In the genomic region with DNA sequence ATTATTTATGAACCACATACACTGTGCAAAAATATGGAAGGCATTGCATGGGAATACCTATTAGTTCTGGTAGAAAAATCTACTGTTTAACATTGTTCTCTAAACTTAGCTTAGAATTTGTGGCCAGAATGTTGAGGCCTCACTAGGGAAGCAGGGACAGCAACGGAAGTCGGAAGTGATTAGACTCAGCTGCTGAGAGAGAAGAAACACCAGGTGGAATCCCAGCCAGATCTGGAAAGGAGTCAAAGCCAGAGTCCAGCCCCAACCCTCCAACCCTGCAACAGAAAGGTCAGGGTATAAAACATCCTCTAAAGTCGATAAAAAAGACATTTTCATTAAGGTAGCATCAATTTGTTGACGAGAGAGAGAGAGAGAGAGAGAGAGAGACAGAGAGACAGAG, we compare ENCODE assay signal across 22 mouse cellular contexts.
DNase-seq lines count a peak whose midpoint lies in the region; ATAC-seq and TF ChIP-seq lines count a peak whose summit lies in the region.
"Had no signal": no experiment of that assay in that cellular context is flagged by ENCODE, and none has a peak within 500 bp of the region (broad histone marks: within the 10 kb centered on the region; RNA-seq: fewer than 3 reads in every experiment).

No protein-coding gene starts in this region.

- no peak for TF ChIP-seq CTCF in hindbrain, postnatal 0 days (IDR thresholded peaks at IDR 0.05; ENCODE audit: low read depth)
- TF ChIP-seq CTCF in stomach, postnatal 0 days (IDR thresholded peaks at IDR 0.05; ENCODE audit: low read depth) = no peak

- no peaks in the 10 kb centered on the region for H3K27me3 ChIP-seq in hindbrain, postnatal 0 days (ENCODE audit: insufficient read depth, low read length)
- H3K27me3 ChIP-seq in hindbrain, embryonic 10.5 days (ENCODE audit: insufficient read depth, poor library complexity, severe bottlenecking) = no peaks in the 10 kb centered on the region
- no peaks in the 10 kb centered on the region for H3K27me3 ChIP-seq in stomach, embryonic 14.5 days (ENCODE audit: control insufficient read depth, insufficient read depth, low read length)
- no peaks in the 10 kb centered on the region for H3K27me3 ChIP-seq in stomach, postnatal 0 days (ENCODE audit: control insufficient read depth, insufficient read depth, low read length)
- H3K27me3 ChIP-seq in stomach, embryonic 16.5 days (ENCODE audit: control insufficient read depth, insufficient read depth, low read length) = no peaks in the 10 kb centered on the region
- H3K27me3 ChIP-seq: forebrain, embryonic 15.5 days; limb, embryonic 15.5 days; liver, embryonic 15.5 days; stomach, embryonic 15.5 days had no signal

- no peak overlapping the region for H3K4me2 ChIP-seq in hindbrain, postnatal 0 days (ENCODE audit: low read depth, low read length)
- H3K4me2 ChIP-seq in stomach, embryonic 14.5 days (replicated peaks; ENCODE audit: low read depth, low read length) = no peak overlapping the region
- no peak overlapping the region for H3K4me2 ChIP-seq in stomach, postnatal 0 days (replicated peaks; ENCODE audit: low read depth)
- H3K4me2 ChIP-seq in stomach, embryonic 16.5 days (ENCODE audit: low read depth, low read length) = no peak overlapping the region
- H3K4me2 ChIP-seq: embryonic facial prominence, embryonic 13.5 days; forebrain, embryonic 15.5 days; heart, embryonic 11.5 days; limb, embryonic 15.5 days; liver, embryonic 15.5 days; stomach, embryonic 15.5 days had no signal

- no peaks in the 10 kb centered on the region for H3K36me3 ChIP-seq in hindbrain, postnatal 0 days (ENCODE audit: insufficient read depth, low read length)
- H3K36me3 ChIP-seq in hindbrain, embryonic 10.5 days = no peaks in the 10 kb centered on the region
- no peaks in the 10 kb centered on the region for H3K36me3 ChIP-seq in stomach, embryonic 14.5 days (ENCODE audit: control insufficient read depth, insufficient read depth, low read length)
- H3K36me3 ChIP-seq in stomach, postnatal 0 days (ENCODE audit: control insufficient read depth, insufficient read depth, low read length) = no peaks in the 10 kb centered on the region
- no peaks in the 10 kb centered on the region for H3K36me3 ChIP-seq in stomach, embryonic 16.5 days (ENCODE audit: control insufficient read depth, insufficient read depth, low read length)
- H3K36me3 ChIP-seq: embryonic facial prominence, embryonic 13.5 days; forebrain, embryonic 15.5 days; limb, embryonic 15.5 days; liver, embryonic 15.5 days; stomach, embryonic 15.5 days had no signal

- ATAC-seq in hindbrain, postnatal 0 days = no peak; the same call in 1 of the 2 replicates
- peak; percentile 33; the same call in 1 of the 2 replicates for ATAC-seq in stomach, embryonic 14.5 days (ENCODE audit: insufficient number of reproducible peaks, insufficient read depth, low FRiP score, low read depth)
- ATAC-seq in stomach, postnatal 0 days (ENCODE audit: low FRiP score, low TSS enrichment) = no peak
- peak; percentile 47; the same call in 1 of the 2 replicates for ATAC-seq in stomach, embryonic 16.5 days (ENCODE audit: insufficient read depth, low FRiP score)
- ATAC-seq: forebrain, embryonic 15.5 days; hindbrain, embryonic 16.5 days had no signal

- TF ChIP-seq EP300 in stomach, postnatal 0 days (optimal IDR thresholded peaks at IDR 0.05) = no peak

- no peaks in the 10 kb centered on the region for H3K4me1 ChIP-seq in hindbrain, postnatal 0 days (ENCODE audit: insufficient read depth, low read length)
- H3K4me1 ChIP-seq in hindbrain, embryonic 10.5 days (replicated peaks) = 0 out of 2 replicates have a peak, but pooled peaks cover 5% of the 10 kb centered on the region
- H3K4me1 ChIP-seq in stomach, embryonic 14.5 days (ENCODE audit: control insufficient read depth, insufficient read depth, low read length) = no peaks in the 10 kb centered on the region; the same call in 1 of the 2 replicates
- H3K4me1 ChIP-seq in stomach, postnatal 0 days (replicated peaks; ENCODE audit: control insufficient read depth, insufficient read depth) = no peaks in the 10 kb centered on the region
- H3K4me1 ChIP-seq in stomach, embryonic 16.5 days (ENCODE audit: control insufficient read depth, insufficient read depth, low read length) = peaks cover 6% of the 10 kb centered on the region
- H3K4me1 ChIP-seq: embryonic facial prominence, embryonic 13.5 days; forebrain, embryonic 15.5 days; limb, embryonic 15.5 days; liver, embryonic 15.5 days; stomach, embryonic 15.5 days had no signal

- no peak overlapping the region for H3K4me3 ChIP-seq in hindbrain, postnatal 0 days (ENCODE audit: low read length)
- no peak overlapping the region for H3K4me3 ChIP-seq in hindbrain, embryonic 10.5 days
- H3K4me3 ChIP-seq in stomach, embryonic 14.5 days (ENCODE audit: low read depth, low read length) = no peak overlapping the region
- H3K4me3 ChIP-seq in stomach, postnatal 0 days (ENCODE audit: low read depth, low read length) = no peak overlapping the region
- H3K4me3 ChIP-seq in stomach, embryonic 16.5 days (replicated peaks; ENCODE audit: low read length) = no peak overlapping the region
- H3K4me3 ChIP-seq: embryonic facial prominence, embryonic 13.5 days; forebrain, embryonic 15.5 days; layer of hippocampus, adult 2 months; limb, embryonic 15.5 days; liver, embryonic 15.5 days; myocyte; stomach, embryonic 15.5 days had no signal

- no peak overlapping the region for H3K27ac ChIP-seq in hindbrain, postnatal 0 days
- H3K27ac ChIP-seq in hindbrain, embryonic 10.5 days = no peak overlapping the region
- H3K27ac ChIP-seq in stomach, embryonic 14.5 days (ENCODE audit: low read length) = peak overlapping the region; percentile 13; the same call in 1 of the 2 replicates
- H3K27ac ChIP-seq in stomach, postnatal 0 days (replicated peaks) = no peak overlapping the region
- H3K27ac ChIP-seq in stomach, embryonic 16.5 days (ENCODE audit: low read length) = peak overlapping the region; percentile 24; the same call in 1 of the 2 replicates
- H3K27ac ChIP-seq: embryonic facial prominence, embryonic 13.5 days; forebrain, embryonic 15.5 days; layer of hippocampus, adult 2 months; limb, embryonic 15.5 days; liver, embryonic 15.5 days; stomach, embryonic 15.5 days had no signal

- H3K9ac ChIP-seq in hindbrain, postnatal 0 days (replicated peaks; ENCODE audit: low read length) = no peak overlapping the region
- H3K9ac ChIP-seq in stomach, embryonic 14.5 days (replicated peaks; ENCODE audit: low read depth, low read length) = no peak overlapping the region
- no peak overlapping the region for H3K9ac ChIP-seq in stomach, postnatal 0 days (ENCODE audit: low read length)
- no peak overlapping the region for H3K9ac ChIP-seq in stomach, embryonic 16.5 days (ENCODE audit: low read length)
- H3K9ac ChIP-seq: embryonic facial prominence, embryonic 13.5 days; forebrain, embryonic 15.5 days; limb, embryonic 15.5 days; liver, embryonic 15.5 days; stomach, embryonic 15.5 days had no signal

- WGBS in hindbrain, postnatal 0 days = 62% methylated on average over 4 of the region's 4 CpGs
- 83% methylated on average over 4 of the region's 4 CpGs for WGBS in hindbrain, embryonic 10.5 days
- WGBS in stomach, embryonic 14.5 days = 39% methylated on average over 4 of the region's 4 CpGs
- 39% methylated on average over 4 of the region's 4 CpGs for WGBS in stomach, postnatal 0 days
- 44% methylated on average over 4 of the region's 4 CpGs for WGBS in stomach, embryonic 16.5 days

- peak; percentile 17 for DNase-seq in hindbrain, postnatal 0 days (ENCODE audit: low spot score)
- DNase-seq in hindbrain, embryonic 10.5 days (ENCODE audit: low spot score) = no peak
- DNase-seq in kidney, postnatal 10 days = peak; percentile 47
- DNase-seq in kidney, adult 11 months = no peak
- DNase-seq in stomach, postnatal 0 days (ENCODE audit: low spot score) = no peak
- no peak for DNase-seq in adrenal gland, adult 18-20 months (ENCODE audit: low spot score in 2 of 2)
- DNase-seq: adrenal gland, adult 2 months; cerebellum, adult 9-10 months; heart, postnatal 36 days; midbrain, embryonic 14.5 days; right cerebral cortex, postnatal 14 days had no signal

- no peaks in the 10 kb centered on the region for H3K9me3 ChIP-seq in hindbrain, postnatal 0 days (ENCODE audit: low read length)
- H3K9me3 ChIP-seq in hindbrain, embryonic 10.5 days = no peaks in the 10 kb centered on the region
- no peaks in the 10 kb centered on the region for H3K9me3 ChIP-seq in stomach, embryonic 14.5 days (ENCODE audit: control insufficient read depth, low read depth, low read length)
- no peaks in the 10 kb centered on the region for H3K9me3 ChIP-seq in stomach, postnatal 0 days (ENCODE audit: control insufficient read depth, low read length)
- no peaks in the 10 kb centered on the region for H3K9me3 ChIP-seq in stomach, embryonic 16.5 days (replicated peaks; ENCODE audit: control insufficient read depth, low read length)
- H3K9me3 ChIP-seq: embryonic facial prominence, embryonic 13.5 days; forebrain, embryonic 15.5 days; limb, embryonic 15.5 days; liver, embryonic 15.5 days; stomach, embryonic 15.5 days had no signal

Comparison
In these comparisons a context has a peak if more than half of its experiments do, and no peak if none do; other contexts are left out.
1. ATAC-seq: peak in stomach, embryonic 14.5 days (single experiment) and stomach, embryonic 16.5 days (single experiment); none in hindbrain, postnatal 0 days (single experiment) and stomach, postnatal 0 days (single experiment).
2. DNase-seq: peak in hindbrain, postnatal 0 days (single experiment) and kidney, postnatal 10 days (single experiment); none in hindbrain, embryonic 10.5 days (single experiment), kidney, adult 11 months (single experiment), stomach, postnatal 0 days (single experiment) and adrenal gland, adult 18-20 months (0 of 2).
3. H3K27ac ChIP-seq: peak in stomach, embryonic 14.5 days (single experiment) and stomach, embryonic 16.5 days (single experiment); none in hindbrain, postnatal 0 days (single experiment), hindbrain, embryonic 10.5 days (single experiment) and stomach, postnatal 0 days (single experiment).